Mouse (Mus musculus) hindbrain, embryonic 11.5 days (tissue): ENCODE measurements at regions not wholly inside any gene's neighbourhood (a gene's known extent, or its start where the extent isn't known, plus 50 kb on each side); places are given as distances from the start of the nearest gene placed in this dataset.
"Not testable (repeated sequence)": the region's sequence is repeated elsewhere in the genome, so short reads cannot be mapped to it uniquely, and the experiment has no call there.

Source experiments
- ATAC-seq: fragments of 200-750 bp; cut with Nextera tagmentation; 2 replicates; pipeline ENCODE4 v1.8.0; 2017; ENCODE audit warnings: mild to moderate bottlenecking, moderate TSS enrichment, moderate library complexity; ENCODE audit not compliant: low FRiP score
- DNase-seq: peaks from one replicate; pipeline ENCODE4 v3.0.0-alpha.2; 2015; ENCODE audit warnings: low spot score
- H3K27ac ChIP-seq: fragments of 300-500 bp; sonication (generic); 2 replicates; pipeline ENCODE4 v1.5.1; 2014; ENCODE audit warnings: mild to moderate bottlenecking, low read depth, low read length
- H3K27me3 ChIP-seq: fragments of 300-500 bp; sonication (generic); 2 replicates; pipeline ENCODE4 v1.6.1; 2014; ENCODE audit warnings: mild to moderate bottlenecking, low read length, moderate library complexity, mixed read lengths; ENCODE audit not compliant: control insufficient read depth, insufficient read depth
- H3K36me3 ChIP-seq: fragments of 300-500 bp; sonication (generic); 2 replicates; pipeline ENCODE4 v1.6.1; 2014; ENCODE audit warnings: mild to moderate bottlenecking, low read length, moderate library complexity, mixed read lengths; ENCODE audit not compliant: control insufficient read depth, insufficient read depth
- H3K4me1 ChIP-seq: fragments of 300-500 bp; sonication (generic); replicated peaks from 2 replicates; pipeline ENCODE4 v1.6.1; 2014; ENCODE audit warnings: low read length, mixed read lengths; ENCODE audit not compliant: control insufficient read depth, insufficient read depth
- H3K4me2 ChIP-seq: fragments of 300-500 bp; sonication (generic); replicated peaks from 2 replicates; pipeline ENCODE4 v1.6.1; 2014; ENCODE audit warnings: mild to moderate bottlenecking, low read depth, low read length
- H3K4me3 ChIP-seq: fragments of 300-500 bp; sonication (generic); 2 replicates; pipeline ENCODE4 v1.5.1; 2014; ENCODE audit warnings: low read depth, low read length
- H3K9ac ChIP-seq: fragments of 300-500 bp; sonication (generic); 2 replicates; pipeline ENCODE4 v1.6.1; 2014; ENCODE audit warnings: low read depth, low read length
- H3K9me3 ChIP-seq: fragments of 300-500 bp; sonication (generic); 2 replicates; pipeline ENCODE4 v1.6.1; 2016; ENCODE audit warnings: low read length; ENCODE audit not compliant: control insufficient read depth
- WGBS: fragments of 180-500 bp; shearing (Covaris S2); extraction: QIAGEN DNeasy Blood & Tissue Kit; methylation state at CpG from one replicate; pipeline ENCODE4 v1.1.7; 2014; 5-methylcytosine and 5-hydroxymethylcytosine counted together

DNA sequence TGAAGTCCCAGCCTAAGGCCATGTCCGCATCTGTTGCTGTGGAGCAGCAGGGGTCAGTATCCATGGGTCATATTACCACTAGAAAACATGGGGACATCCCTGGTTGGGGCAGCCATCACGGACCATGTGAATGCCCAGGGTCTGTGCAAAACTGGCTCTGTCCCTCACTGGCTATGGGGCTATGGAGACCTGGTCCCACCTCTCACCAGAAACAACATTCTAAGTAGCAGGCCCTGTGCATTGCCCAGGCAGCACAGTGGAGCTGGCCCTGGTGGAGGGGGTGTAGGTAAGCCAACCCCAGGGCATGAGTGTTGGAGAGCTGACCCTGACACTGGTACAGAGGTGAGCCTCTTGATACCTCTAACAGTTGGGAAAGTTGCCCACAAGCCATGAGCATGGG, 213.7 kb downstream of the Macc1 start:
- no peaks in the 10 kb centered on the region for H3K27me3 ChIP-seq
- no peak overlapping the region for H3K27ac ChIP-seq
- DNase-seq, result no peak
- H3K4me1 ChIP-seq, result no peaks in the 10 kb centered on the region
- WGBS, result 80% methylated on average over 2 of the region's 2 CpGs
- no peaks in the 10 kb centered on the region for H3K9me3 ChIP-seq
- H3K4me3 ChIP-seq, result no peak overlapping the region
- no peak overlapping the region for H3K9ac ChIP-seq
- ATAC-seq, result 0 out of 2 replicates have a peak, but pooled peaks have one; percentile 12
- H3K4me2 ChIP-seq, result no peak overlapping the region
- H3K36me3 ChIP-seq, result no peaks in the 10 kb centered on the region

GRCm38 (mm10) chr12:119548376-119548775, 234.3 kb downstream of the Macc1 start:
- ATAC-seq, result not testable (repeated sequence)

DNA sequence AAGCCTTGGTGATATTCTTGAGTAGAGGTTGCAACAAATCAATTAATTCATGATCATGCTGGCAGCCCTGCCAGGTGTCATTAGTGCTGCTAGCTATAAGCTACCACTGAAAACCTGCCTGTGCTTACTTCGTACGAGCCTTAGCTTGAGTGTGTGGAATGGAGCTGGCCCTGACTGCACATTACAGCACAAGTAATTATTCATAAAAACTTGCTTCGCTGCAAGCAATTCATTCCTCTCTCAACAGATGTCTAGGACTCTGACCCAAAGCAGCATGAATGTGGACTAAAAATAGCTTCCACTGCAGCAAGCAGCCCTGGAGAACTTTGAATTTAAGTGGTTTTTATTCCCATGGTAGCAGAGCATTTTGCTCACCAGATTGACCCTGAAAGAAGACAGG, 262.6 kb downstream of the Macc1 start:
- H3K27ac ChIP-seq, result no peak overlapping the region
- 68% methylated on average over 3 of the region's 3 CpGs for WGBS
- H3K9me3 ChIP-seq, result no peaks in the 10 kb centered on the region; the same call in 1 of the 2 replicates
- no peaks in the 10 kb centered on the region for H3K36me3 ChIP-seq
- no peak overlapping the region for H3K9ac ChIP-seq
- no peak overlapping the region for H3K4me3 ChIP-seq
- no peak for ATAC-seq
- H3K27me3 ChIP-seq, result no peaks in the 10 kb centered on the region
- DNase-seq, result peak; percentile 4
- no peaks in the 10 kb centered on the region for H3K4me1 ChIP-seq
- H3K4me2 ChIP-seq, result no peak overlapping the region

More at GRCm38 (mm10) chr12:119548376-119548775, 234.3 kb downstream of the Macc1 start:
- H3K4me3 ChIP-seq, H3K36me3 ChIP-seq, DNase-seq, H3K27ac ChIP-seq, H3K9ac ChIP-seq, H3K27me3 ChIP-seq, H3K4me1 ChIP-seq, H3K9me3 ChIP-seq, H3K4me2 ChIP-seq: not testable (repeated sequence)
- WGBS, result 73% methylated on average over 2 of the region's 2 CpGs

- Histone ChIP-seq H3K36me3 (no peaks in the 10 kb centered on the region), H3K9ac (no peak overlapping the region), H3K4me1 (no peaks in the 10 kb centered on the region), H3K27ac (no peak overlapping the region), H3K4me3 (no peak overlapping the region), H3K4me2 (no peak overlapping the region), H3K27me3 (no peaks in the 10 kb centered on the region), H3K9me3 (no peaks in the 10 kb centered on the region; the same call in 1 of the 2 replicates)
- DNase-seq, result no peak
- no peak for ATAC-seq
Measured at GRCm38 (mm10) chr12:119577280-119577679, 263.2 kb downstream of the Macc1 start.

DNA sequence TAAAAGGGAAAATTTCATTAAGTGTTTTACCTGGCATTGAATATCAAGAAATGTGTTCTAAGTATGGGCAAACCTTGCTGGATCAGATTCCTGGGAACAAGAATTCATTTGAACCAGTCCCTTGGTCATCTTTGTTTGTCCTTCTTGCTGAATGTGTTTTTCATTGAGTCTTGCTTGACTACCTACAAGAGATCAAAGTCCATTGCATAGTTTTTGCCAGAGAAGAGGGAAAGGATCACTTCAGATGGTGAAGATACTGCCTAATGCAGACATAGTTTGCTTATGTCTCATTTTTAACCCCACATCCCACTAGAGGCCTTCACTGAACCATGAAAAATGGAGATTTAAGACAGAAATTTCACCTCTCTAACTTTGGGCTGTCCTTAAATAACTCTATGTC, 287.3 kb downstream of the Macc1 start:
- Histone ChIP-seq H3K27ac (no peak overlapping the region), H3K36me3 (no peaks in the 10 kb centered on the region), H3K4me2 (no peak overlapping the region), H3K9ac (no peak overlapping the region), H3K4me3 (no peak overlapping the region), H3K27me3 (no peaks in the 10 kb centered on the region), H3K4me1 (no peaks in the 10 kb centered on the region), H3K9me3 (no peaks in the 10 kb centered on the region)
- DNase-seq, result no peak
- ATAC-seq, result no peak

DNA sequence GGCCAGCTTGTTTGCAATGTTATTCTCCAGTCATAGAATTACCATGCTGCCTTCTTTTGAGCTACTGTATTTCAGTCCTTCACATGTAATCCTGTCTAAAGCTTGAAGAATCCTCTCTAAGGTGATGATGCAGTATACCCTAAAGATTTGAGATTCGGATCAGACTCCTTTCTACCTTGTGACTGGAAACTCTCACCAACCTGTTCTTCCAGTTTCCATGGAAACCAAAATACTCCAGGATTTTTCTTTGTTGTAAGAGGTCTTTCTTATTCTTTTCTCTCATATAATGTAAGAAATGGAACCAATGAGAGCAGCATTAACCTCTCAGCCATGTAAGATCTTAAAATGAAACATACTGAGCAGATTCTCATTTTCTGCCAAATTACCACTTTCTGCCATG, 310.2 kb downstream of the Macc1 start:
- ATAC-seq (no peak), DNase-seq (no peak)
- Histone ChIP-seq H3K36me3 (no peaks in the 10 kb centered on the region), H3K9me3 (no peaks in the 10 kb centered on the region), H3K27me3 (no peaks in the 10 kb centered on the region), H3K27ac (no peak overlapping the region), H3K4me1 (no peaks in the 10 kb centered on the region), H3K4me2 (no peak overlapping the region), H3K9ac (no peak overlapping the region), H3K4me3 (no peak overlapping the region)
- WGBS, result 77% methylated on average over 1 of the region's 1 CpGs

- no peak for DNase-seq
- WGBS, result 87% methylated on average over 2 of the region's 2 CpGs
- no peak overlapping the region for H3K4me2 ChIP-seq
- no peaks in the 10 kb centered on the region for H3K36me3 ChIP-seq
- no peak overlapping the region for H3K4me3 ChIP-seq
- no peaks in the 10 kb centered on the region for H3K9me3 ChIP-seq
- ATAC-seq, result no peak
- no peak overlapping the region for H3K9ac ChIP-seq
- no peaks in the 10 kb centered on the region for H3K4me1 ChIP-seq
- H3K27ac ChIP-seq, result no peak overlapping the region
- no peaks in the 10 kb centered on the region for H3K27me3 ChIP-seq
Measured at GRCm38 (mm10) chr12:119655366-119655765, 290.3 kb upstream of the Tmem196 start.
